Mouse (Mus musculus) embryo, embryonic 9.5 days (tissue): ENCODE results near the gene Polr1c.

ENCODE experiments used
- DNase-seq: peaks from one replicate; pipeline ENCODE4 v3.0.0-alpha.2; 2017; ENCODE audit errors: extremely low spot score

The Polr1c gene

DNA sequence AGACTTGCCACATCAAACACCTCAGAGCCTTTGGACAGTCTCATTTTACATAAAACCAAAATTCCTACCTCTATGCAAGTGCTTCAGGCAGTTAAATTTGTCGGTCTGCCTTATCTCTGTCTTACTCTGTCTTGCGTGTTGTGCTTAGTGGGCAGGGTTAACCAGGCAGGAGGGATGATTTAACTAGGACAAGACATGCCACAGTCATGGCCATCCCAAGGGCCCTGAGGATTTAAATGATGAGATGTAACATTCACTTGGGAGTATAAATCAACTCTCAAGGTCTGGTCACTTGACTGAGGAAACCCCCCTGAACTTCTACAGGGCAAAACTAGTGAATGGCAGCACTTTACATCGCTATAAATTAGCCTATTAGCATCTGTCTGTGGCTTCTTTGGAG is 26.3 kb downstream of the Polr1c start:
- DNase-seq, result no peak

DNA sequence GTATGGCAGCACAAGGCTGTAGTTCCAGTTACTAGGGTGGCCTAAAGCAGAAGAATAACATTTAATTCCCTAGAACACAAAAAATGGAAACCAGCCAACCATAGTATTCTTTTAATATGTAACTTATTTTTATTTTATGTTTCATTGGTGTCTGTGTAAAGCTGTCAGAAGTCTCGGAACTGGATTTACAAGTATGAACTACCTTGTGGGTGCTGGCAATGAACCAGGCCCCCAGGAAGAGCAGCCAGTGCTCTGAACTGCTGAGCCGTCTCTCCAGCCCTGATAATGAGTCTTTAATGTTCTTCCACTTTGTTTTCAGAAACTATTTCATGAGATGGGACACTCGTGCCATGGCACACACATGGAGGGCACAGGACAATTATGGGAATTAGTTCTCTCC is 37.3 kb downstream of the Polr1c start:
- no peak for DNase-seq

DNA sequence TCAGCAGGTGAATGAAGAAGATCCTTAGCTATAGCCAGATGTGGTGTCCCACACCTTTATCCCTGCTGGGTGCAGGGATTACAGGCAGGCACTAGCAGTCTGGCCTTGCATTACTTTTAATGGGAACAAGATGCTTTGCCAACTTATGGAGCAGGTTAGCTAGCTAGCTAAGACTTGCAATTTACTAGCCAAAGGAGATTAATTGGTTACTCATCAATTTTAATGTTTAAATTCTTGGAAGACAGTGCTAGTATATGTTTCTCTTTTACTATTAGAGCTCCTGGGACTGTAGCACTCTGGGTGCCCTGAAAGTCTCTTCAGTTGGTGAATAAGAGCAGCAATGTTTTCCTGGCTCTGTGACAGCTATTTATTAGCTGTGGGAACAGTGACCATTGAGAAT is 41.2 kb downstream of the Polr1c start:
- no peak for DNase-seq

DNA sequence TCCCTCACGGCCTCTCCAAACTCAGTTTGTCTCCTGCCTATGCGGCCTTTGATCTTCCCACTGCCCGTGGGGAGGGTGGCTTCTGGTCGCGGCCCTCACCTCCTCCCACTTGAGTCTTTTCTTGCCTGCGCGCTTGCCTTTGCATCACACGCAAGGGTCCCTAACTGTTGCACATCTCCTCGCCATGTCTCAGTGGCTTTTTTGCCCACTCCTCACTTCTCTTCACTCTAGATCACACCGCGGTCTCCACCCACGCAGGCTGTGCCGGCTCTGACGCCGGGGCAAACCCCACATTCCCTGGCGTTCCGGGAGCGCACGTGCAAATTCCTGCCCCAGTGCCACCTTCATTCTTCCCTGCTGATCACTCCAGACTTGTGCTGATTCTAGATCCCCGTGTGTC is 44.8 kb downstream of the Polr1c start:
- no peak for DNase-seq

DNA sequence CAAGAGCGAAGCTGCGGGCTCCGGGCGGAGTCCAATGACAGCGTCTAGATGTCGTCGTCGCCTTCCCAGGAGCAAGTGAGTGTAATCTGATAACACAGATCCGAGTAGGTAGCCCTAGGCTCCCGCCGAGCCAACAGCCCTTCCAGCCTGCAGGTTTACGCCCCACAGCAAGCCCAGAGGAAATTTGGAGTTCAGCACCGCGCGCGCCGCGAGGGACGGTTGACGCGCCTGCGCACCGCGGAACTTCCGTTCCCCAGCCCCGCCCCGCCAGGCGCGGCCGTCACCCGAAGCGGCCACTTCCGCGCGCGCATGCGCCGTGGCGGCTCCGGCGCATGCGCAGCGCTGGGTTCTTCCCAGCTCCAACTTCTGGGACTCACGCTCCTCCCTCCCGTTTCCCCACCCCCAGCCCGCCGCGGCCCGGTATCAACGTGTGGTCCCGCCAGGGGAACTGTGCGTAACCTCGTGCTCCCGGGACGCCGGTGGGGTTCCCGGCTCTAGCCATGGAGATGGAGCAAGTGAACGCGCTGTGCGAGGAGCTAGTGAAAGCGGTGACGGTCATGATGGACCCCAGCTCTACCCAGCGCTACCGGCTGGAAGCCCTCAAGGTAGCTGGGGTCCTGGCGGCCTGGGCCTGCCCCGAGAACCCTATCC is 45.3 kb downstream of the Polr1c start, which contains the start of the genes Polh and Xpo5:
Polh (minus strand) TSS at position 225 of the 651 bp plus-strand sequence.
Xpo5 (plus strand) TSS at position 362 of the 651 bp plus-strand sequence.
- peak; percentile 95 for DNase-seq

DNA sequence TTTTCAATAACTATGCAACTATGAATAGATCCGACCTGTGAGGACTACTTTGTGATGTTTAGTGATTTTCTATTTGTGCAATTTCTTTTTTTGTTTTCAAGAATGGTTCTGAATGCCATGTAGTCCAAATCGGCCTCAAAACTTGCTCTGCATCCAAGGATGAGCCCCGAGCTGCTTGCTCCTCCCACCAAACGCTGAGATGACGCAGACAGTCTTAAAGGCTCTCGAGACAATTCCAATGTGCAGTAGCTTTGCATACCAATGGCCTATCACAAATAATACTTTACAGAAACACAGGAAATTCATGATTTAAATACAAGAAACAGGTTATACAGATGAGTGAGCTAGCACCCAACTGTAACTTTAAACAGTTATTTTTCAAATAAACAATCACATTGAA is 46.7 kb downstream of the Polr1c start:
- no peak for DNase-seq
